Mouse (Mus musculus) kidney, postnatal 36 days (tissue): ENCODE measurements at regions not wholly inside any gene's neighbourhood (a gene's known extent, or its start where the extent isn't known, plus 50 kb on each side); places are given as distances from the start of the nearest gene placed in this dataset.
"Not testable (repeated sequence)": the region's sequence is repeated elsewhere in the genome, so short reads cannot be mapped to it uniquely, and the experiment has no call there.

Experiments
- DNase-seq, 2 experiments: peaks; one replicate each; pipeline ENCODE4 v3.0.0; 2021 to 2022; ENCODE audit warnings: mixed read lengths in 2 of 2

GRCm38 (mm10) chr8:78077122-78077521 lies 136.0 kb upstream of the Ttc29 start:
- DNase-seq = peak; percentile 66 to 68

- DNase-seq = not testable (repeated sequence)
These were observed 131.7 kb upstream of the Ttc29 start for GRCm38 (mm10) chr8:78081395-78081794.

DNA sequence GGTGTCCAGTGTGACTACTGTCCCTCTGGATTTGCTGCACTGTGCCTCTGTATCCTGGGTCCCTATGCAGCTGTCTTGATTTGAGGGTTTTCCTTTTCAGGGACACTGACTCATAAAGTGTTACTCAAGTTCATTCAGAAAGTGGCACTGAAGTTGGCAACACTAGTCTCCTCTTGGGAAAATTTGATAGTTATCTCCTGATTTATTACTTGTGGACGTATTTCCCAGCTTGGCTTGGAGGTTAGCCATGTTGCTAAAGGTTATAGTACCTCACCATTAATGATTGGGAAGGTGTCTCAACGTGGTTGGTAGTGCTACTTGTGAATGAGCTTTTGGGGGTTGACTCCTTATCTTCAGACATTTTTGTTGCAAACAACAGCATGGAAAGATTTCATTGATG lies 130.1 kb upstream of the Ttc29 start:
- DNase-seq = no peak

- DNase-seq = no peak
These were observed 126.7 kb upstream of the Ttc29 start for GRCm38 (mm10) chr8:78086361-78086760.

DNA sequence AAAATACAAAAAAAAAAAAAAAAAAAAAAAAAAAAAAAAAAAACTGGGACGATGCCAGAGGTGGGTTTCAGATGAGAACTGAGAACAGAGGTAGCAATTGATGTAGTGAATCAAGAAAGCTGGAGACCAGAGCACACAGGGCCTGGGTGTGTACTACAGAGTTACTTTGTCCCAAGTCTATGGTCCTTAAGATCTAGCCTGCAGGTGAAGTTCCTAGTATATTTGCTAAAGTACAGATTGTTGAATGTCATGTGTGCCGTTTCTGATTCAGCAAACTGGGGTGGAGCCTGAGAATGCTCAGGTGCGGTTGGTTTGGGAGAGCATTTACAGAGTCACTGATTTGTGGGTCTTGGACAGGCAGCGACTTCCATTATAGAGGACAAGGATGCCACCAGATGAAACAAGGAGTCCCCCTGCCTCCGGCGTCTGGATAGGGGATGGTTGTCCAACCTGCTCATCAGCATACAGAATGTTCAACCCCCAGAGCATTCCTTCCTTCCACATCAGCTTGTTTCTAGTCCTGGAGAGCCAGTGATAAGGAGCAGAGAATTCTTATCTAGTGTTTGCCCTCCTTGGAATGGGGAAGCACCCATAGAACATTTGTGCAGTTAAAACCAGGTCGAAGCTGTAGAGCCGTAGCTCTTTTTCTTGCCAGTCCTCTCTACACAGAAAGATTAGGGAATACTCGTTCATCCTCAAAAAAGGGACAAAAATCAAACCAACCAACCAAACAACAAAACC lies 122.5 kb upstream of the Ttc29 start:
- no peak for DNase-seq

DNA sequence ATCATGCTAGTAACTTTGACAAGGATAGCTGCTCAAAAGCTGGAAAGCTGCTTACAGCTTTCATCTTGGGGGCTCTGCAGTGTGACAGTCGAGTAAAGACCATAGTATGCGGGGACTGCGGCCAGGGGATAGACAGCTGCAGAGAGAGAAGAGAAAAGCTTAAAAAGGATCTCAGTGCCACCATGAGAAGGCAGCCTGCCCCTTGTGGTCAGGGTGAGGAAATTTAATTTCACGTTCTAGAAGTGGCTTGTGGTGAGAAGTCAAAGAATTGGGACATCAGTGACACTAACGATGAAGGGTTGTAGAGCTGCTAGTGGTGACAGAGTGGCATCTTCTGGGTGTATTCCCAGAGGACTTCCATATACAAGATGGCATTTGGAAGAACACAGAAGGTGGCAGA lies 116.7 kb upstream of the Ttc29 start:
- no peak for DNase-seq

DNA sequence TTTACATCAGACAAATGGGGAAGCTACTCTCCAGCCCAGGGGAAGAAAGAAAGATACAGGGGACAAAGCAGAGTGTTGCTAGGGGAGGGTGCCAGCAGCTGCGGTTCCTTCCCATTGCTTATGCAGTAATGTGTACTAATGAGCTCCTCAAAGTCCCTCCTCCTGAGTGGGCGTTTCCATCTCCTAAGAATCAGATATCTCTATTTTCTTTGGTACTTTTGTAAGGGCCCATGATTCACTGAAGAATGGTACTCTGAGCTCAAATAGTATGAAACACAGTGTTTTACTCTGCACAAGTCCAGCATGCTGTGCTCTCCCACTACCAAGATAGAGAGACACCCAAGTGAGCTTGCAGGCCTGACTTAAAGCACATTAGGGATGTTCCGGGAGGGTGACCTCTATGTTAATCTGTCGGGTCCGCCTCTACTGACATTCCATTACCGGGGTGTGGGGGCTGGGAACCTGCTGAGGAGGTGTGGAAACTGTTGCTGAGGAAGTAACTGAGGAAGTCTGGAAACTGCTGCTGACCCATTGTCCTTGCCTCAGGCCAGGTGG lies 114.8 kb upstream of the Ttc29 start:
- no peak for DNase-seq

DNA sequence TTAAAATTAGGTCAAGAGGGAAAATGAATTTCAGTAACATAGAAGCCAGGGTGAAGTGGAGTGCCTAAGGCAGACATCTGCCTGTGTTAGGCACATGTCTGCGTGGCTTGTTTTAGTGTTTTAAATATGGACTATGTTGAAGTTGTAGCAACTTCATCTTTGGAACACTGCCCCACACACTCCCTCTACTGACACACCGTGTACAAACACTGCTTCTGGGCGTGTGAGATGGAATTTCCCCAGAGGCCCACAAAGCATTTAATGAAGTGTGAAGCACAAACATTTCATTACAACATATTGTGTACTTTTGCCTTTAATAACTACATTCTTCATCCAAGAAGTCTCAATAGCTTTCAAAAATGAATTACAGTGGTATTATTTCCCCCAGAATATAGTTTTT lies 114.0 kb upstream of the Ttc29 start:
- DNase-seq = no peak

- no peak for DNase-seq
These were observed 105.8 kb upstream of the Ttc29 start for GRCm38 (mm10) chr8:78107339-78107738.

- DNase-seq = no peak
These were observed 103.0 kb upstream of the Ttc29 start for GRCm38 (mm10) chr8:78110003-78110649.

DNA sequence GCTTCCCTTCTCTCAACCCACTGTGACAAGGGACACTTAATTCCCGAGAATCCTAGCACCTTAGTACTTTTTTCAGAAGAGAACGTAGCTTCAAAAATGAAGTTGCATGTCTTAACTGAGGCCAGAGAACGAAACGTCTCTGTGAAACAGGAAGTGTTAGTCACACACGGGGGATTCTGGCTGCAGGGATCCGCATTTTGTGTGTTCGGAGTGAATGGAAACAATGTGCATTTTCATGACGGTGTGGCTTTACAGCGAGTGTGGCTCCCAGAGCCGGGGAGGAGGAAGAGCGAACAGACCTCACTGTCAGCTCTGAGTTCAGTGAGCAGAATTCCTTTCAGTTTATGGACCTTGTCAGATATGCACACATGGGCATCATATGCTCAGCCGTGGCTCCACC lies 100.0 kb upstream of the Ttc29 start:
- no peak for DNase-seq

DNA sequence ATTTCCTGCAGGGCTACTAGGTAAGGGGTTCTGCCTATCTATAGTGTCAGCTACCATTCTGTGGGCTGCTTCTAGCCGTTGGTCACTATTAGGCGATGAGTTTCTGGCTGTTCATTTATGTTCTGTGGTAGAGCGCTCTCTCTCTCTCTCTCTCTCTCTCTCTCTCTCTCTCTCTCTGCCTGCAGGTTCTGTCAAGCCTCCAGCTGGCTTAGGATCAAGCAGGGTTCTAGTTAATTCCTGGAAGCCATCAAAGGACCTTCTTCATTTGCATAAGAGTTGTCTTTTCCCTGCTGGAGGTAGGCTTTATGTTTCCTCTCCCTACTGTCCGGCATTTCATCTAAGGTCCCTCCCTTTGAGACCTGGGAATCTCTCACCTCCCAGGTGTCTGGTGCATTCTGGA lies 98.6 kb upstream of the Ttc29 start:
- no peak for DNase-seq

- no peak for DNase-seq
These were observed 95.9 kb upstream of the Ttc29 start for GRCm38 (mm10) chr8:78117191-78117590.

- DNase-seq = no peak
These were observed 94.6 kb upstream of the Ttc29 start for GRCm38 (mm10) chr8:78118493-78118892.

DNA sequence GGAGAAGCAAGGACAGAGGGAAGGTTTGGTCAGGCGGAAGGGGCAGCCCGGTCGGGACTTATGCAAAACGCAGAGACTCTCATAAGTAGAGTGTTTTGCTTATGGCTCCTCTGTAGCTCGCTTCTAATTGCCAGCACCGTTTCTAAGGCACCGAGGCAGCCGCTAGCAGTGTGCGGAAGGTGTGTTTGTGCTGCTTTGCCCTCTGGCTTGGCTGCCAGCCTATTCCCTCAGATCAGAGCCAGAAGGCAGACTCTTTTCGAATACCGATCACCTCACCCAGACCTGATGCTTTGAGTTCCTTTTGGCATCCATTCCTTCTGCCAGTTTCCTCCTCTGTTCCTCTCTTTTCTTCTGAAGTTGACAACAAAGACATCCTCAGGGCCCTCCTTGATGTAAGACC lies 93.4 kb upstream of the Ttc29 start:
- no peak for DNase-seq

DNA sequence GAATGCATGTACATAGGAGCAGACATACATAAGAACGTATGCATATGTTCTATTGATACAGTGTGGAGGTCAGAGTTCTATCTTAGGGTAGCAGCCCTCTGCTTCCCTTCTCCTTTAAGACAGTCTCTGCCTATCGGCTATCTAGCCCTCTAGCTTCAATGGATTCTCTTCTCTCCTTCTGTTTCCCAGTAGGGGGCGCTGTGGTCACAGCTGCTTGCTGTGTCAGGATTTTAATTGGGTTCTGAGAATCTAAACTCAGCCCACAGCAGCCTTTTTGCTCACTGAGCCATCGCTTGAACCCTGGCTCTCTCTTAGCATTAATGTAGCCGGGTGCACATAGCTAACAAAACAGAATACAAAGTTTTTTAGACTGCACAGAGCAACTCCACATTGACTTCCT lies 88.8 kb upstream of the Ttc29 start:
- peak; percentile 11 to 54 for DNase-seq

- peak in 1 of 2 experiments; percentile 55 for DNase-seq
These were observed 85.2 kb upstream of the Ttc29 start for GRCm38 (mm10) chr8:78127852-78128251.

- no peak for DNase-seq
These were observed 84.0 kb upstream of the Ttc29 start for GRCm38 (mm10) chr8:78129061-78129460.

GRCm38 (mm10) chr8:78139514-78139913 lies 73.6 kb upstream of the Ttc29 start:
- not testable (repeated sequence) for DNase-seq

DNA sequence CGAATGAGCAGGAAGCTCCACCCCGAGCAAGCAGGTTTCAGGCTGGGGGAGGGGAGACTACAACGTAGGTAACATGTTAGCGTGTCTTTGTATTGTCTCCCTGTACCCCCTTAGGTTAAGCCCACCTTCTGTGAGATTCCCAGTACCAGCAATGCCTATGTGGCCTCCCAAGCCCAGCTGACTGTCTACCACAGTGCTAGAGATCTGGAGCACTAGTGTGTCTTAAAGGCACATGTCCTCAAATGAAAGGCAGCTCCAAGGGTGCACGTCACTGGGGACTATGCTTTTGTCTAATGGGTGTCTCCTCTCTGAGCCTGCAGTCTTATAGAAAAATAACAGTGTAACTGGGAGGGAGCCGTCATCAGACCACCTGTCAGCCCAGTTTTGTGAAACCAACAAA lies 65.9 kb upstream of the Ttc29 start:
- no peak for DNase-seq

DNA sequence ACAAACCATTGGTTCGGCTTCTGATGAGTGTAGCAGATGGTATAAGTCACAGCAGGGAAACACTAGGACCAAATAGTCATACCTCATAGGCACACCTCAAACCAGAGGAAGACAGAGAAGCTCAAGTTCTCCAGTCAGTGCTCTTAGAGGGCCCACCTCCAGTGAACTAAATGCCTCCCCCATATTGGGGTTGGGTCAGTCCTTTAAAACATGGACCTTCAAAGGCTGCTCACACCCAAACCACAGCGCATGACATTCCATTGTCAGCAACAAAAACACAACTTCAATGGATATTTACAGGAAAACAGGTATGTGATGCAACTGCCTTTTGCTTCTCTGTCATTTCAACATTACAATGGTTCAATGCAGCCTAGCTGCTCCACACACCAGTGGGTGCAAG lies 65.1 kb upstream of the Ttc29 start:
- no peak for DNase-seq

GRCm38 (mm10) chr8:78154873-78155272 lies 58.2 kb upstream of the Ttc29 start:
- no peak for DNase-seq

DNA sequence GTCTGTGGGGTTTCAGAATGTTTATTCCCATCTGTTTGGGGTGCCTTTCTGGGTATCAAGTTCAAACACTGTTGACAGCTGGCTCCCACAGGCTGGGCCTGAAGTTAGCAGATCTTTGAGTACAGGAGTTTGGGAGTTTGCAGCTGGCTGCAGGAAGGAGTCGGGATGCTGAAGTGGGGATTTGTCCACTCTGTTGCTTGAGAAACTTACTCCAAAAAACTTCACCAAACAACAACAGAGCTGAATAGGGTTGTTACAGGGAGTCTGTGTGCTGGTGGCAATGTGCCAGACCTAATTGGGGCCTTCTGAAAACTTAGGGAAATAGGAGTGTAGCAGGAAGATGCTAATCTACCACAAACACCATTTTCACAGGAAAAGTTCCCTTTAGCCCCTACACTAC lies 51.1 kb upstream of the Ttc29 start:
- peak in 1 of 2 experiments; percentile 5 for DNase-seq

- DNase-seq = no peak
These were observed 50.2 kb upstream of the Ttc29 start for GRCm38 (mm10) chr8:78162763-78163508.
